Mouse (Mus musculus): ENCODE measurements around the gene Mpv17l2. TPM values are rescaled to one million over a fixed set of nuclear protein-coding genes. Genes with fewer than 3 reads are reported as not detected.
A peak's percentile ranks its signal among the peaks of the same experiment; 100 is the strongest.

Mpv17l2 gene
- polyA plus RNA-seq, 1 experiment from 2014 or later = 36.7 TPM

DNA sequence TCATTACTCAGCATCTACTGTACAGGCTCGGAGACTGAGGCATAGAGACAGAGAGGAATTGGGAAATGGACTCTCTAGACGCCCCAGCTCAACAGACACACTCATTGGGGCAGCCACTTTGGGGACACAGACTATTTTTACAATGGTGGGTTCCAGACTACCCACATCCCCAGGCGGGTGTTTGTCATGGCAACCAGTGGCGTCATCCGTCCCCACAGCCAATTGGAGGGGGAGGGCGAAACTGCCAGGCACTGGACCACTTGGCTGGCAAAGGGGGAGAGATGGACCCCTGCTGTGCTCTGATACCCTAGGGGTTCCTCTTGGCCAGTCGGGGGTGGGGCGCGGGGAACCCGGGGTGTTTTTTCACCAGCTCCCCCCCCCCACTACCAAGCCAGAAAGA, 39.9 kb upstream of the Mpv17l2 start:
- 45% methylated on average over 10 of the region's 10 CpGs for WGBS
- H3K9ac ChIP-seq = no peak overlapping the region
- H3K4me2 ChIP-seq = no peak overlapping the region
- no peak for ATAC-seq (ENCODE audit: insufficient number of reproducible peaks, insufficient read depth, low FRiP score, low TSS enrichment, low read depth)
- H3K27ac ChIP-seq = no peak overlapping the region
- no peaks in the 10 kb centered on the region for H3K36me3 ChIP-seq
- H3K27me3 ChIP-seq = peaks cover 76% of the 10 kb centered on the region
- peaks cover 31% of the 10 kb centered on the region for H3K4me1 ChIP-seq
- no peaks in the 10 kb centered on the region for H3K9me3 ChIP-seq
- no peak overlapping the region for H3K4me3 ChIP-seq

DNA sequence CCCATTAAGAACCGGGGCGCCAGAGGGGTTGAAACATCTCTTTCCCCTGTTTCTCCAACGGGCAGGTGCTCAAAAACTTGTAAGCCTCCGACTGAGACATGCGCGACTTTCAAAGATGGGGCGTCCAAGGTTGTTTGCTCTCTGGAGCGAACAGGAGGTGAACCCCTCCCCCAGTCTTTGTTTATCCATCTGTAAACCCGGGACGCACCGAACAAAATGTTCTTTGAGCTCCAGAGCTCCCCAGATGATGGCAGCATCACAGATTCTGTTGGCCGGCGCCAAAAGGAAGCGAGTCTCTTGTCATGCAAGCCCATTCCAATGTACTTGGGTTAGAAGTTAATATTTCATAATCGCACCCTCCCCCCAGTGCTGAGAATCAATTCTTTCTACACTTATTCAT, 37.5 kb upstream of the Mpv17l2 start:
- Histone ChIP-seq H3K4me2 (peak overlapping the region; percentile 87), H3K27ac (no peak overlapping the region), H3K4me1 (peaks cover 20% of the 10 kb centered on the region), H3K9ac (no peak overlapping the region), H3K36me3 (no peaks in the 10 kb centered on the region), H3K27me3 (peaks cover 55% of the 10 kb centered on the region), H3K4me3 (peak overlapping the region; percentile 60), H3K9me3 (no peaks in the 10 kb centered on the region)
- 11% methylated on average over 15 of the region's 15 CpGs for WGBS
- ATAC-seq (ENCODE audit: insufficient number of reproducible peaks, insufficient read depth, low FRiP score, low TSS enrichment, low read depth) = no peak

DNA sequence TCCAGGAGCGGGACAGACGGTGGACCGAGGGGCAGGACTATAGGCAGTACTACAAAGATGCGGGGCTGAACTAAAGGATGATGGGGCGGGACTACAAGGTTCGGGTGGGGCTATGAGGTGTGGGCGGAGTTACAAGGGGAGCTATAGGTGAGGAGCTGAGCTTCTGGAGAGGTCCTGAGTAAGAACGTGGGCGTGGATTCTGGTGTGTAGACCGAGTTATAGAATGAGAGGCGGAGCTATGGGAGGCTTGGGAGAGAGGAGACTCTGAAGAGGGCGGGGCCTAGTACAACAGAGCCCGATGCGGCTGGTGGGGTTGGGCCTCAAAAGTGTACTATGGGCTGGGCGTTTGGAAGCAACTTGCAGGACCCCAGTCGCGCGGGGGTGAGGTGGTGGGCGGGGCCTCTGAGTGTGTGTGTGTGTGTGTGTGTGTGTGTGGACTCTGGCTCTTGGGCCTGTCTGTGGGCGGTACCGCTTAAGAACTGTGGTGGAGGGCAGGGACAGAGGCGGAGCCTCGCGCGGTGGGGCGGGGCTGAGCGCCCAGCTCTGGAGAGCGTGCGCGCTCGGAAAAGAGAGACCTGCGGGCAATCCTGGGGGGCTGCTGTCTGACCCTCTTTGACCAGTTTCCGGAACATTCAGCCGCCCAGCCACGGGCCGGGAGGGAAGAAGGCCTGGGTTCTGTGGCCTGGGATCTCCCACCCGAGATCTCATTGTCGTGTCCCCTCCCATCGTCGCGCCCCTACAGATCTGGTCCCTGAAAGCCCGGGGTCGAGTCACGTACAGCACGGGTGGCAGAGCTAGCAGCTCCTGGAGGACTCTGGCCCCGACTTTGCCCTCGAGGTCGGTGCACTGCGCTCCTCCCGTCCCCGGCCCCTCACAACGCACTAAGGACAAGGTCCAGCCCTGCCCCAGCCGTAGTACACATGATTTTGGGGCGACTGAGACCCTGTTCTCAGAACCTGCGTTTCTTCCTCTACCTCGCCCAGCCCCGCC, 36.6 kb upstream of the Mpv17l2 start:
- Histone ChIP-seq H3K4me1 (peaks cover 29% of the 10 kb centered on the region), H3K36me3 (no peaks in the 10 kb centered on the region), H3K4me2 (peak overlapping the region; percentile 87), H3K4me3 (peak overlapping the region; percentile 60), H3K9me3 (no peaks in the 10 kb centered on the region), H3K27me3 (peaks cover 46% of the 10 kb centered on the region), H3K27ac (no peak overlapping the region), H3K9ac (peak overlapping the region; percentile 75)
- 1% methylated on average over 52 of the region's 57 CpGs for WGBS
- ATAC-seq (ENCODE audit: insufficient number of reproducible peaks, insufficient read depth, low FRiP score, low TSS enrichment, low read depth) = peak; percentile 86

DNA sequence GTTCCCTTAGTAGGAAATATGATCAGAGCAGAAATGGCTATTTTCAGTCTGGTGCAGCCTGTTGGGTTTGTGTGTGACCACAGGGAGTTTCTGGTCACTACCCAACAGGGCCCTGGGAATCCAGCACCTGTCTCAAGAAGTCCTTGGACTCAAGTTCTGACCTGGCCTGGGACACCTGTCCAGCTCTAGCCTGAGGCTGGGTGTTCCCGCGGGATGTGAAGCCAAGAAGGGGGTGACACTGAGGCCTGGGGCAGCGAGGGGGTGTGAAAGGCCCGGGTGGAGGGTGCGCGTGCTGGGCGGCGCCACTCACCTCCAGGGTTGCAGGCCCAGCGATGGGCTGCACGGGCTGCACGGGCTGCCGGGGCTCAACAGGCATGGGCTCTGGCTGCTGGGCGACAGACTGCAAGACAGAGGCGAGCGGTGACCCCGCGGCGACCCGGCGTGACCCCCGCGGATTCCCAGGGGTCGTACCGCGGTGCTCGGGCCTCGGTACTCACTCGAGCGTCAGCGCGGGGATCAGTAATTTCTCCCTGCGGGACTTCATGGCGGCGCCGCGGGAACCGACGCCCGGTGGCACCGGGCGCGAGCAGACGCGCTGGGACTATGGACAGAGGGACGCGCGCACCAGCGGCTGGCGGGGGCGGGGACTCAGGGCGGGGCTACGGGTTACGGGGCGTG, 35.8 kb upstream of the Mpv17l2 start:
- Histone ChIP-seq H3K4me1 (peaks cover 34% of the 10 kb centered on the region), H3K4me3 (peak overlapping the region; percentile 60), H3K9ac (peak overlapping the region; percentile 75), H3K36me3 (no peaks in the 10 kb centered on the region), H3K27ac (no peak overlapping the region), H3K9me3 (no peaks in the 10 kb centered on the region), H3K27me3 (peaks cover 38% of the 10 kb centered on the region), H3K4me2 (peak overlapping the region; percentile 87)
- no peak for ATAC-seq (ENCODE audit: insufficient number of reproducible peaks, insufficient read depth, low FRiP score, low TSS enrichment, low read depth)
- WGBS = 3% methylated on average over 54 of the region's 54 CpGs

DNA sequence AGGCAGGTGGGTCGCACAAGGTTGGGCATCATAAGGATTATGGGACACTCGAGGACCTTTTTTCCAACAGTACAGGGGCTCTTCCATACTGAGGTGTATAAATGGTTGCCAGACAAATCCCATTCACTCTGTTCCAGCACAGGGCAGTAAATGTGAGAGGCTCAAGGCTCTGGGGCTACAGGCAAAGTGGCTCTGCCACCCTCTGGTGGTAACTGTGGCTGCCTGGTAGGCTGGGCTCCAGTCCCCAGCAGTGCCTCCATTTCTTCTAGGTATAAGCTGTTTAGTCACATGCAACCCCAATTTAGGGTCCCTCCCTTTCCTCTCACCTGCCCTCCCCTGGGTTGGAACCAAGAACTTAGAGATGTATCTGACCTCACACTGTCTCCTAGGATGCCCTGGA, 34.6 kb upstream of the Mpv17l2 start:
- no peaks in the 10 kb centered on the region for H3K36me3 ChIP-seq
- no peak overlapping the region for H3K9ac ChIP-seq
- peaks cover 43% of the 10 kb centered on the region for H3K4me1 ChIP-seq
- no peak overlapping the region for H3K4me3 ChIP-seq
- no peaks in the 10 kb centered on the region for H3K9me3 ChIP-seq
- H3K27me3 ChIP-seq = peaks cover 28% of the 10 kb centered on the region
- H3K27ac ChIP-seq = no peak overlapping the region
- ATAC-seq (ENCODE audit: insufficient number of reproducible peaks, insufficient read depth, low FRiP score, low TSS enrichment, low read depth) = no peak
- 91% methylated on average over 2 of the region's 2 CpGs for WGBS
- no peak overlapping the region for H3K4me2 ChIP-seq

DNA sequence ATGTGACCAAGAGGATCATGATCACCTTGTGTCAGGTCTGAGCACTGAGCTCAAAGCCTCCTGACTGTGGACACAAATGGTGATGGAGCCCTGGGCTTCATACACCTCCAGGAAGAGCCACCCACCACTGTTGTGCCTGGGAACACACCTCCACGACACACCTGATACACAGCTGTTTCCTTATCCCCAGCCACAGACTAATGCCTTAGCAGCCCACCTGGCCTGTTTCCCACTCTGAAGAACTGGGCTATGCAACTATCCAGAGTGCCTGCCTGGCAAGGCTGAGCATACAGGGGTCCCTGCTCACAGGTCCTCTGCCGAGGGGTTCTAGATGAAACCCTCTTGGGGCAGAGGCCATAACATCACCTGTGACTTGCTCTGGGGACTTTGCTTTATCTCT, 33.5 kb upstream of the Mpv17l2 start:
- no peak for ATAC-seq (ENCODE audit: insufficient number of reproducible peaks, insufficient read depth, low FRiP score, low TSS enrichment, low read depth)
- Histone ChIP-seq H3K4me2 (no peak overlapping the region), H3K9ac (no peak overlapping the region), H3K4me1 (peaks cover 44% of the 10 kb centered on the region), H3K9me3 (no peaks in the 10 kb centered on the region), H3K36me3 (peaks cover 8% of the 10 kb centered on the region), H3K27me3 (peaks cover 17% of the 10 kb centered on the region), H3K27ac (no peak overlapping the region), H3K4me3 (no peak overlapping the region)
- 74% methylated on average over 2 of the region's 2 CpGs for WGBS

DNA sequence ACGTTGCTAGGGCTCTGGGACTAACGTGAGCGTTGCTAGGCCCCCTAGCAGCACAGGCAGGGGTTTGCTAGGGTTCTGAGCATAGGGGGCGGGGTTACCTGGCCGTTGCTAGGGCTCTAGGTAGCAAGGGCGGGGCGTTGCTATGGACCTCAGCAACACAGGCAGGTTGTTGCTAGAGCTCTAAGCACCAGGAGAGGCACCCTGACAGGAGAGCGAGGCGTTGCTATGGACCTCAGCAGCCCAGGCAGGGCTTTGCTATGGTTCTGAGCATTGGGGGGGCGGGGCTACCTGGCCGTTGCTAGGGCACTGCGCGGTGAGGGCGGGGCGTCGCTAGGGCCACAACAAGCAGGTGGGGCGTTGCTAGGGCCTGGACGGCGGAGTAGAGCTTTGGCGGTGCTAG, 32.0 kb upstream of the Mpv17l2 start:
- H3K36me3 ChIP-seq = peaks cover 23% of the 10 kb centered on the region
- peak overlapping the region; percentile 76 for H3K4me3 ChIP-seq
- H3K27me3 ChIP-seq = peaks cover 2% of the 10 kb centered on the region
- no peaks in the 10 kb centered on the region for H3K9me3 ChIP-seq
- peak overlapping the region; percentile 74 for H3K4me2 ChIP-seq
- ATAC-seq (ENCODE audit: insufficient number of reproducible peaks, insufficient read depth, low FRiP score, low TSS enrichment, low read depth) = peak; percentile 56
- peak overlapping the region; percentile 86 for H3K27ac ChIP-seq
- H3K4me1 ChIP-seq = peaks cover 38% of the 10 kb centered on the region
- peak overlapping the region; percentile 92 for H3K9ac ChIP-seq
- WGBS = 0% methylated on average over 20 of the region's 20 CpGs

DNA sequence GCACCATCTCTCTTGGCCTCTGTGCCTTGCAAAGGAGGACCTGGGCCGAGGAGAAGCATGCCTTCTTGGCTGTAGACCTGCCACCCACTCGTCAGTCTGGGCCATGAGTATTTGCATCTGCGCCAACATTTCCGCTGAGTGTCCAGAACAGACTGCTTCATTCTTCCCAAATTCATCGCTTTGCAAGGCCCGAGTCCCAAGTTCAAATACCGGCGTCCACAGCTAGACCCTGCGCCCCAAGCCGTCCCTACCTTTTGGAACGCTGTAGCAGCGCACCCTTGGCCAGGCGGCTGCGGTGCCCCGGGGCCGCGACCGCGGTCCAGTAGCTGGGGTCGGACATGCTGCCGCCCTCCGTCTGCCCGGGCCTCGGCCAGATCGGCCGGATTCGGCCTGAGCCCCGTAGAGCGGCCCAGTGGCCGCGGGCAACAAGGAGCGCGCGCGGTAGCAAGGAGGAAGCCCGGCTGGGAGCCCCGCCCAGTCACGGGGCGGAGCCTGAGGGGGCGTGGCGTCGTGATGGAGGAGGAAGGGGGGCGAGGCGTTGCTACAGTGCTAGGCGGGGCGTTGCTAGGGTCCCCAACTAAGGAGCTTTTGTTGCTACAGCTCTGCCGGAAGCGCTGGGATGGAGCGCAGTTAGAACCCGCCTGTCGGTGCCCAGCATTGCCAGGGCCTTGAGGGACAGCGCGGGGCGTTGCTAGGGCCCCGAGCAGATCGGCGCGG, 31.4 kb upstream of the Mpv17l2 start:
- peak overlapping the region; percentile 92 for H3K9ac ChIP-seq
- peak; percentile 79 for ATAC-seq (ENCODE audit: insufficient number of reproducible peaks, insufficient read depth, low FRiP score, low TSS enrichment, low read depth)
- peak overlapping the region; percentile 86 for H3K27ac ChIP-seq
- peak overlapping the region; percentile 74 for H3K4me2 ChIP-seq
- peaks cover 29% of the 10 kb centered on the region for H3K36me3 ChIP-seq
- WGBS = 4% methylated on average over 58 of the region's 58 CpGs
- no peaks in the 10 kb centered on the region for H3K9me3 ChIP-seq
- peaks cover 38% of the 10 kb centered on the region for H3K4me1 ChIP-seq
- peak overlapping the region; percentile 76 for H3K4me3 ChIP-seq
- H3K27me3 ChIP-seq = no peaks in the 10 kb centered on the region

DNA sequence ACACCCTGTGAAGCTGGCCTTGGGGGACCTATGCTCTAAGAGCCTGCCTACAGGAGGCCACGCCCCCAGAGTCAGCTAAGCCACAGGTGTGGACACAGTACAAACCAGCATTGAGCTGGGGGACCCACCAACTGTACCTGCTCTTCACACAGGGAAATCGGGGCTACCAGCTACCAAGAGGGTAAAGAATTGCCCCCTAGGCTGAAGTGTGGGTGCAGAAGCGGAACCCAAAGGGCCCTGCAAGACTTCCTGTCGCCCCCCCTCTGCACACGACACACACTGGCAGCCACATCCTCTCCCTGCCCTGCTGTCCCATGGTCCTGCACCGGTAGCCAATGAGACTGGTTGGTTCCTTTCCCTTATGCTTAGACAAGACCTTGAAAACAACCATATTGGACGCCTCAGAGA, 30.6 kb upstream of the Mpv17l2 start:
- H3K4me1 ChIP-seq = peaks cover 32% of the 10 kb centered on the region
- WGBS = 75% methylated on average over 7 of the region's 7 CpGs
- peak overlapping the region; percentile 92 for H3K9ac ChIP-seq
- peak overlapping the region; percentile 74 for H3K4me2 ChIP-seq
- no peaks in the 10 kb centered on the region for H3K27me3 ChIP-seq
- peaks cover 37% of the 10 kb centered on the region for H3K36me3 ChIP-seq
- ATAC-seq (ENCODE audit: insufficient number of reproducible peaks, insufficient read depth, low FRiP score, low TSS enrichment, low read depth) = no peak
- no peaks in the 10 kb centered on the region for H3K9me3 ChIP-seq
- H3K4me3 ChIP-seq = peak overlapping the region; percentile 76
- no peak overlapping the region for H3K27ac ChIP-seq

DNA sequence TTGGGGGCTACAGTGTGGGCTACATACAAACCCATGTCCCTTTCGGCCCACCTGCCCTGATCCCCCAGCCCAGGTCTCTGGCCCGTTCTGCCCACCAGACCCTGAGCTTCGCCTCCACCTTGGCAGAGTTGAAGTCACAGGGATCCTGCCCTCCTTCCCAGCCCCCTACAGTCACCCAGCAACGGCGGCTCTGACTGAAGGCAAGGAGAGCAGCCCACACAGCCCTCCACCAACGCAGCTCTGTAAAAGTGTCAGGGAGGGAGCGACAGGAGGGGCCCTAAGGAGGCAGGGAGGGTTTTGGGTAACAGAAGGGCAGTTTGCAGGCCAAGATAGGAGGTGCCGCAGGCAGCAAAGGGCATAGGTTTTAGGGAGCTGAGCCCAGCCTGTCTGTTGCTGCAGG, 30.1 kb upstream of the Mpv17l2 start:
- H3K9ac ChIP-seq = peak overlapping the region; percentile 92
- peak overlapping the region; percentile 74 for H3K4me2 ChIP-seq
- H3K36me3 ChIP-seq = peaks cover 42% of the 10 kb centered on the region
- no peak for ATAC-seq (ENCODE audit: insufficient number of reproducible peaks, insufficient read depth, low FRiP score, low TSS enrichment, low read depth)
- WGBS = 62% methylated on average over 8 of the region's 8 CpGs
- no peaks in the 10 kb centered on the region for H3K27me3 ChIP-seq
- H3K9me3 ChIP-seq = no peaks in the 10 kb centered on the region
- 0 out of 2 replicates have a peak overlapping the region, but pooled peaks have one; percentile 33 for H3K27ac ChIP-seq
- peak overlapping the region; percentile 76 for H3K4me3 ChIP-seq
- peaks cover 29% of the 10 kb centered on the region for H3K4me1 ChIP-seq

DNA sequence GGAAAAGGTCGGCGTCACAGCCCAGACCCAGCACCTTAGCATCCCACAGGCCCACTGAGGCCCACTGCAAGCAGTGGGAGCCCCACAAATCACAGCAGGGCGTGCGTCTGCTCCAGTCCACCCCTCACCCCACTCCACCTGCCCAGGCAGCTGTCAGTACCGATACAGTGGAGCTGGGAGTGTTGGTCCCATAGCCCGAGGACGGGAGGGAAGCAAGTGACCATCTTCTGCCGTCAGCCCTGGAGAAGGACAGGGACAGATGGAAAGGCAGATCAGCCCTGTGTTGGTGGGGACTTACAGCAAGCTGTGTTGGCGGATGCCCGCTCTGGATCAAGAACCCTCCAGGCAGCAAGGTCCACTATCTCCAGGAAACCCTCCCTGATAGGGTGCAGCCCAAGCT, 28.3 kb upstream of the Mpv17l2 start:
- 72% methylated on average over 10 of the region's 10 CpGs for WGBS
- peak overlapping the region; percentile 32; the same call in 1 of the 2 replicates for H3K9ac ChIP-seq
- no peak overlapping the region for H3K4me2 ChIP-seq
- ATAC-seq (ENCODE audit: insufficient number of reproducible peaks, insufficient read depth, low FRiP score, low TSS enrichment, low read depth) = no peak
- no peaks in the 10 kb centered on the region for H3K27me3 ChIP-seq
- peaks cover 60% of the 10 kb centered on the region for H3K36me3 ChIP-seq
- no peak overlapping the region for H3K27ac ChIP-seq
- H3K9me3 ChIP-seq = no peaks in the 10 kb centered on the region
- peaks cover 29% of the 10 kb centered on the region for H3K4me1 ChIP-seq
- H3K4me3 ChIP-seq = no peak overlapping the region
